Mouse (Mus musculus): ENCODE data around the gene Psmc3.

The Psmc3 gene

DNA sequence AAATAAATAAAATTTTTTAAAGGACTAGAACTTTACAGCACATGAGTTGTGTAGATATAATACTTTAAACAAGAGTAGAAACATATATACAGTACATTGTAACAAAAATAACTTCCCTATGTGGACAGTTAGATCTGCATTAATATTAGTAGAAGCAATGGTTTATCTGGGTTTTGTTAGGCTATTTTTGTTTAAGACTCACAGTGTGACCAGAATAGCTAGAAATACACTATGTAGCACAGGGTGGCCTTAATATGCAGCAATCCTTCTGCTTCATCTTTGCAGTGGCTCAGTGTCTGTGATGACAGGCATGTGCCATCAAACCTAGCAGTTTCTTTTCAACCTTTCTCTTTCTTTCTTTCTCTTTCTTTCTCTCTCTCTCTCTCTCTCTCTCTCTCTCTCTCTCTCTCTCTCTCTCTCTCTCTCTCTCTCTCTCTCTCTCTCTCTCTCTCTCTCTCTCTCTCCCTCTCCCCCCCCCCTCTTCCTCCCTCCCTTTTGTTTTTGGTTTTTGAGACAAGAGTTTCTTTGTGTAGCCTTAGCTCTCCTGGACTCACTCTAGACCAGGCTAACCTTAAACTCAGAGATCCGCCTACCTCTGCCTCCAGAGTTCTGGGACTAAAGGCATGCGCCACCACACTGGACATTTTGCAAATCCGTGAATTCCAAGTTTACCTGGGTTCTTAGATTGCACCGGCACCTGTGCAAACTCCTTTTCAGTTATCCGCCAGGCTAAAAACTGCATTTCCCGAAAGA is 452 bp upstream of the Psmc3 start:
- CTCF ChIA-PET, result no interaction called here

GRCm38 (mm10) chr2:91058435-91058834 is 4.6 kb downstream of the Psmc3 start:
- CTCF ChIA-PET, result no interaction called here

DNA sequence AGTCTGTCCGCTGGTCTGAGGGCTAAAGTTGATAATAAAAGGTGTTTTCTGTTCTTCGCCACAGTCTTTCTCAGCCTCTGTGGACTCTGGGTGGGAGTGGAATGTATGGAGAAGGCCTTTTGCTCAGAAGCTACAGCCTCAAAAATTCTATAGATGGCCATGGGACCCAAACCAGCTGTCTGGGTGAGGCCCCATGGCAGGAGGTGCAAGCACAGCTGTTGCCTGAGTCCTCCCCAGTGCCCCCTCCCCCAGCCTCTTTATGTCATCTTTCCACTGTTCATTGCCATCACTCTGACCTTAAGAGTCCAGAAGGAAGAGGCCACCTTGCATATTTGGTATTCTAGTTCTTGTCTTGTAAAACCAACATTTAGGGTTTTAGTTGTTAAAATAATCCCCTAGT is 5.6 kb downstream of the Psmc3 start:
- CTCF ChIA-PET, result no interaction called here

DNA sequence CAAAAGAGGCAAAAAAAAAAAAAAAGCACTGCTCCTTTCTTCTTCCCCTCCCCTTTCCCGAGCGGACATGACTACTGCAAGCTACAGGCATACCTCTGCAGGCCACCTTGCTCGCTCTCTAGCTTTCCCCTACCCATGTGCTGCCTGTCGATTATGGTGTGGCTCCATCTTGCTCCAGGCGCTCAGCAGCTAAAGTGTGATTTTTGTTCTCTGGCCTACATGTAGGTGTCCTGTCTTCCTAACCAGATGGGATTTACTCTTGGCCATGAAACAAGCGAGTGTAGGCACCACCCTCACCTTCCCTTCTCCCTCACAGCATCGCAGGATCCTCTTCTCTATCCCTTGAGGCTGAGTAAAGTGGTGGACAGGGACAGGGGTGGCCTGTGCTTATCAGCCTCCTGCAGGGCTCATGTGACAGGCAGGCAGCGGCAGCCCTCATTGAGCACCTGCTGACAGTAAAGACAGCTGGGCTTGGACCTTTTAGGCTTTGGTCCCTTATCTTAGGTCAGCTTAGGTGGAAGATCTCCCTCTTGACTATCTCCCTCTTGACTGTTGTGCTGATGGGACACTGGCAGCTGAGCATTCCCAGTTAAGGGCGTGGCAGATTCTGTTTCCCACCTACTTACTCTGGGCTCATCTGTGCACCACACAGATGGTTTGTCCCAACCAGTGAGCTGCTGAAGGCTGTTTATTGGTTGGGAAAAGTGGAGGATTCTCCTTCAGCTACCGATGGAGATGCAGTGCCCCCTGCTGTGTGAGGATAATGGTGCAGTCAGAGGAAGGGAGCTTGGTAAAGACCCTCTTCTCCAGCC is 6.9 kb downstream of the Psmc3 start:
- CTCF ChIA-PET, result interaction anchor here (0.6 kb wide), 1 partner anchor 41 kb away, joined by 3 read pairs; no protein-coding TSS in a partner anchor

DNA sequence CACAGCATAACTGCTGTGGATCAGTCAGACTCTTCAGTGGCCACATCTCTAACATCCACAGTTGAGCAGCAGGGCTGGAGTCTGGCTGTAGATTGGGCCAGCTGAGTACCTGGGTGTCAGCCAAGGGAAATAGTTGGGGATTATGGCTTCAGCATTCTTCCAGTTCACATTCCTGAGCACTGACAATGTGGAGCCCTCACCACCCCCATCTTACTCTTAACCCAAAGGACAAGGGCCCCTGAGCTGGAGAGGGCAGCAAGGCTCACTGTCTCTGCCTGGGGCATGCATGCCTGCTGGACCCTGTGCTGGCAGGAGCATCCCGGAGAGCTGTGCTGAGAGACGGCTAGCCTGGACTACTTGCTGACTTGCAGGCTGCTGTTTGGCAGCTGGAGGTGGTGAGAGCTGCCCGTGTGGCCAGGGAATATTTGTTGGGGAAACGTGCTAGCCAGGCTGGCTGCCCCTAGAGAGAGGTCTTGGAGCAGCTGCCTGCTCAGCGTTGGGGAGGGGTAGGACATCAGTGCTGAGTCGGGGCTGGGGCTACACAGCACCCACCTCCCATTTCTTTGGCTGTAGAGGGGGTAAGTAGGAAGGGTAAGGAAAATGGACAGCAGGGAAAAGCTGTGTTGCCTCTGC is 8.2 kb downstream of the Psmc3 start:
- CTCF ChIA-PET, result no interaction called here

GRCm38 (mm10) chr2:91062779-91063606 is 9.2 kb downstream of the Psmc3 start:
- CTCF ChIA-PET, result no interaction called here

DNA sequence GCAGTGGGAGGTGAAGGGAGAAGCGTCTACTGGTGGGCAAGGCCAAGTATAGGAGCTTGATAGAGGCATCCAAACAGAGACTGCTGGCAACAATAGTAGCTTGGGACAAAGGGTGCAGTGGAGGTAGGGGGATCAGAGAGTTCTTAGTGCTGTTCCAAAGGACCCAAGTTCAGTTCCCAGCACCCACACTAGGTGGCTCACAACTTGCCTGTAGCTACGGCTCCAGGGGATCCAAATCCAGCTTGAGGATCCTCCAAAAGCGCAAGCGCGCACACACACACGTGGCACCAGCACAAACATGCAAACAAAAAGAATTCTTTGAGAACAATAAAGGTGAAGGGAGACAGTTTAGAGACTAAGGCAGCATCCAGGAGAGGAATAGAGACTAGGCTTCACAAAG is 10.4 kb downstream of the Psmc3 start:
- CTCF ChIA-PET, result interaction anchor here (0.7 kb wide), 1 partner anchor 1386 kb away, joined by 3 read pairs; no protein-coding TSS in a partner anchor

GRCm38 (mm10) chr2:91065544-91065943 is 11.7 kb downstream of the Psmc3 start:
- CTCF ChIA-PET, result interaction anchor here (1.0 kb wide), 1 partner anchor 38 kb away, joined by 4 read pairs; no protein-coding TSS in a partner anchor

DNA sequence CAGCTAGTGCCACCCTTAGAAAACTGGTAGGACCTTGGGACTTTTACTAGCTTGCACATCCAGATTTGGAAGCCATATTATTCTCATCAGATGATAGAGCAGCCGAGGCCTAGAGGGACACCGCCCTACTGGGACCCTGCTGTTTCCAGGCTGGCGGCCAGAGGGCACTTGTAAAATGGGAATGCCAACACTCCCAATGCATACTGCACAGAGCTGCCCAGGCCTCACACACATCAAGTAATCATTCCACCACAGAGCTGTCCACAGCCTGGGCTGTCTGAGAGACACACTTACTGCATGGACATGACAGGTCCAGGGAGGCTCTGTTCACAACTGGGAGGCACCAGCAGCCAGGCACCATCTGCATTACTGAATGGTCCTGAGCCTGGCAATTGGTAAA is 12.6 kb downstream of the Psmc3 start:
- CTCF ChIA-PET, result interaction anchor here (0.6 to 1.4 kb wide), 3 partner anchors 10 to 68 kb away, joined by 3 to 4 read pairs (median 3); no protein-coding TSS in a partner anchor

DNA sequence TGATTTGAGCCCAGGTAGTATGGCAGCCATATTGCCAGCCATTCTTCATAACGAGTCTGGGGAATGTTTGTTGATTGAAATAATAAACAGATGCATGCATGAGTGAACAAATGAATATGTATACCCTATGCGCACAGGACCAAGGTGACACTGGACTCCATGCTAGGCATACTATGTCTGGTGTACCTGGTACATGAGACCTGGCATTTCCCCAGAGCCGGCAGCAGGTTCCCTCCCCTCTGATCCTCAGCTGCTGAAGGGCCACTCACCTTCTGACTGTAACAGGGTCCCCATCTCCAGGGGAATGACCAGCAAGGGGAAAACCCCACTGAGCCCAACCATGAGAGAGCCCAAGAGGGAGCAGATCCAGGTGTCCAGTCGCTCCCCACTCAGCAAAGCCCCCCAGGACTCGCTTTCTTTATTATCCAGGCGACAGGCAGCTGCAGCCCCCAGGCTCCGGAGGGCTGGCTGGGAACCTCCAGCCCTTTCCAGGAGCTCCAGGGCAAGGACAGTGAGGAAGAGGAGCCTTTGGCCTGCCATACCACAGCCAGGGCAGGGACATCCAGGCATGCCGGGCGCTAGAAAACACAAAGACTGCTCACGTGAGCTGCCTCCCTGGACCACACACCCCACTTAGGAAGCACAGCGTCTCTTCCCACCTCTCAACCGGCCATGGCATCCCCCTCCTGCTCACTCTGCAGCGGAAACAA is 14.5 kb downstream of the Psmc3 start:
- CTCF ChIA-PET, result no interaction called here

- CTCF ChIA-PET, result no interaction called here
Observed at GRCm38 (mm10) chr2:91068872-91069165, 15.0 kb downstream of the Psmc3 start.

- CTCF ChIA-PET, result no interaction called here
Observed at GRCm38 (mm10) chr2:91069306-91070000, 15.6 kb downstream of the Psmc3 start.

- CTCF ChIA-PET, result interaction anchor here (1.4 kb wide), 1 partner anchor 27 kb away, joined by 5 read pairs; no protein-coding TSS in a partner anchor
Observed at GRCm38 (mm10) chr2:91070076-91070800, 16.4 kb downstream of the Psmc3 start, which contains the start of gene Slc39a13. TSS of gene Slc39a13 (minus strand) at chr2:91070417.

DNA sequence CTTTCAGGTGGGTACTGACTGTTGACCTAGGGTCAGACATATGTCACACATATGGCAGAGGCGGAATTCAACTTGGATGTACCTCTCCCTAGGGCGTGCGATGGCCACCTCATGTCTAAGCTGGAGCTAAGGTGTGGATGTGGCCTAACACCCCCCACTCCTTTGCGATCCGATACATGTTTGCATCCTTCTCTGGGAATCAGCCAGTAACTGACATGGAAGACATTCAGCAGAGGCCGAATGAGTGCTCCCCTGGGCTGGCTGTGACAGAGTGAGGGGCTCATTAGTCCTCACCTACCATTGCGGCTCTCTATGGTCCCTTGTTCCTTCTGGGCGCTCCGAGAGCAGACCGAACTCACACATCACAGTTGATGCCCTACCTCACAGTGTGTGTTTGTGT is 17.2 kb downstream of the Psmc3 start:
- CTCF ChIA-PET, result interaction anchor here (1.4 kb wide), 1 partner anchor 26 kb away, joined by 5 read pairs; no protein-coding TSS in a partner anchor

DNA sequence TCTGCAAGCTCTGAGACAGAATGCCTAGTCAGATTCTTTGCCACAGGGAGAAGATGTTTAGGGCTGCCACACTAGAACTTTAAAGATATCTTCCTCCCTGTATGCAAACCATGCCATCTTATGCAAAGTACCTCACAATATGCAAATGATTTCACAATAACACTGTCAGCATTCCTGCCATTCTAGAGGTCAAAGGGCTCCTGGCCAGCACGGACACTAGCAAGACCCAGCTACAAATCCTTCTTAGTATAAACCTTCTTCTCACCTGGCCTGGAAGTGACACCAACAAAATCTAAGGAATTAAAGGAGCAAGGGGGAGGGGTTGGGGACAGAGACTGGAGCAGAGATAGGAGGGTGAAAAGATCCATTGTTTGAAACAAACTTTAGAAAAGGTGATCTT is 18.3 kb downstream of the Psmc3 start:
- CTCF ChIA-PET, result interaction anchor here (0.7 kb wide), 1 partner anchor 110 kb away, joined by 5 read pairs; no protein-coding TSS in a partner anchor

DNA sequence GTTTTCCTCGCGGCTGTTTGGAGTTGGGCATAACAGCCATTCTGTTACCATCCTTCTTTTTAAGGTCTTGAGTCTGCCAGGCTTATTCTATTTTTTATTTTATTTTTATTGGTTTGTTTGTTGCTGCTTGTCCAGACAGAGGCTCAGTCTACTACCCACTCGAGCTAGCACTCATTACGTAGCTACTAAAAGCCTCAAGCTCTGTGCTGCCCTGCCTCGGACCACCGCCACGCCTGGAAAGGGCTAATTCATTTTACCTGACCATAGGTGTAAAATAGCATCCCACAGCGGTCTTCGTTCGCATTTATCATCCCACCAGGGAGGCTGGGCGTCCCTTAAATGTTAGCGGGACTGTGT is 24.1 kb downstream of the Psmc3 start:
- CTCF ChIA-PET, result interaction anchor here (0.8 kb wide), 1 partner anchor 161 kb away, joined by 6 read pairs; no protein-coding TSS in a partner anchor

GRCm38 (mm10) chr2:91078314-91079025 is 24.7 kb downstream of the Psmc3 start:
- CTCF ChIA-PET, result interaction anchor here (0.6 to 0.8 kb wide), 2 partner anchors 160 to 324 kb away, joined by 6 to 7 read pairs; no protein-coding TSS in a partner anchor

DNA sequence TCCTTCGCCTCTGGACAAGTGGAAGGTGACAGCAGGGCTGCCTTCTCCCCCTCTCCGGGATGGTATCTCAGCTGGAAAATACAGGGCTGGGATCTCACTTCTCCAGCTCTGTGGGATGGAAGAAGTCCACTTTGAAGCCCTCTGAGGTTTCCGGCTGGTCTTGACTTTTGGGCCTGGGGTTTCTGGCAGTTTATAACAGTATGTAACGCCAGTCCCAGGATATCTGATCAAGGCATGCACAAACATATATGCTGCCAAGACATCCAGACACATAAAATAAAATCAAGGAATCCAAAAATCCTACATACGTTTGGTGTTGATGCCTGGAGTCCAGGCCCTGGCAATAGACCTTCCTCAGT is 25.2 kb downstream of the Psmc3 start:
- CTCF ChIA-PET, result interaction anchor here (0.6 kb wide), 1 partner anchor 325 kb away, joined by 7 read pairs; no protein-coding TSS in a partner anchor

Data from spleen, embryonic (tissue).